Mouse (Mus musculus): ENCODE data around the gene Sh3bp5. TPM values are rescaled to one million over a fixed set of nuclear protein-coding genes. Genes with fewer than 3 reads are reported as not detected.
A peak's percentile ranks its signal among the peaks of the same experiment; 100 is the strongest.

Sh3bp5 gene
- total RNA-seq, 2 experiments from 2014 or later = 56.7 to 65.8 TPM

DNA sequence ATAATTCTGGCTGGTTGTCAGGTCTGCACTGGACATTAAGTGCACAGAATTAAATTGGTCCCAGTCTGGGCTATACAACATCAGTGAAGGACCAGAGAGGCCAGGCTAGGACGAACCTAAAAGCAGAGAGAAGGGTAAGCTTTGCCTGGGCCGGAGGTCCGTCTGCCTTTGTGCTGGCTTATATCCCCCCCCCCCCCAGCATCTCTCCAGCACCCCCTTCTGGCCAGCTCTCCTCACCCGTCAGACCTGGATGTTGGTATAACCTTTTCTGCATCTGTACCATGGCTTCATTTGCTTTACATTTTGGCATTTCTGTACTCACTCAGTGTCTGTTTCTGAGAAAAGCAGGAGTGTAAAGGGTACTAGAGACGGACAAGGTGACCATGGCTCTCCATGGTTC lies 110.3 kb downstream of the Sh3bp5 start:
- intact Hi-C loops (cut with DNase I) = no loop called here
- no peak for DNase-seq (ENCODE audit: low spot score in 2 of 2)

DNA sequence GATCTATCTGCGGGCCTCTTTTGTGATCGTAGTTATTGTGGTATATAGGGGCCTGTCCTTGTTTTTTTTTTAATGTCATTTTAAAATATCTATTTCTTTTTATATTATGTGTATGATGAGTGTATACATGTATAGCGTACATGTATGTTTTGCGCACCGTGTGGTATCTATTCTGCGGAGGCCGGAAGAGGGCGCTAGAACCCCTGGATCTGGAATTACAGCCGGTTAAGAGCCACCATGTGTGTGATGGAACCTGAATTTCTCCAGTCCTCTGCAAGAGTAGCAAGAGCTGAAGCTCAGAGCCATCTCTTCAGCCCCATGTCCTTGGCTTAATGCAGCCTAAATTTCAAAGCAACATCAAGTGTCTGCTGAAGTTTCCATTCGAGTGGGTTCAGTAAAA lies 111.0 kb downstream of the Sh3bp5 start:
- intact Hi-C loops (cut with DNase I) = loop anchor here (5.0 kb wide), 1 partner anchor 108 kb away; the partner anchor contains the start of genes Nisch and Sema3g

DNA sequence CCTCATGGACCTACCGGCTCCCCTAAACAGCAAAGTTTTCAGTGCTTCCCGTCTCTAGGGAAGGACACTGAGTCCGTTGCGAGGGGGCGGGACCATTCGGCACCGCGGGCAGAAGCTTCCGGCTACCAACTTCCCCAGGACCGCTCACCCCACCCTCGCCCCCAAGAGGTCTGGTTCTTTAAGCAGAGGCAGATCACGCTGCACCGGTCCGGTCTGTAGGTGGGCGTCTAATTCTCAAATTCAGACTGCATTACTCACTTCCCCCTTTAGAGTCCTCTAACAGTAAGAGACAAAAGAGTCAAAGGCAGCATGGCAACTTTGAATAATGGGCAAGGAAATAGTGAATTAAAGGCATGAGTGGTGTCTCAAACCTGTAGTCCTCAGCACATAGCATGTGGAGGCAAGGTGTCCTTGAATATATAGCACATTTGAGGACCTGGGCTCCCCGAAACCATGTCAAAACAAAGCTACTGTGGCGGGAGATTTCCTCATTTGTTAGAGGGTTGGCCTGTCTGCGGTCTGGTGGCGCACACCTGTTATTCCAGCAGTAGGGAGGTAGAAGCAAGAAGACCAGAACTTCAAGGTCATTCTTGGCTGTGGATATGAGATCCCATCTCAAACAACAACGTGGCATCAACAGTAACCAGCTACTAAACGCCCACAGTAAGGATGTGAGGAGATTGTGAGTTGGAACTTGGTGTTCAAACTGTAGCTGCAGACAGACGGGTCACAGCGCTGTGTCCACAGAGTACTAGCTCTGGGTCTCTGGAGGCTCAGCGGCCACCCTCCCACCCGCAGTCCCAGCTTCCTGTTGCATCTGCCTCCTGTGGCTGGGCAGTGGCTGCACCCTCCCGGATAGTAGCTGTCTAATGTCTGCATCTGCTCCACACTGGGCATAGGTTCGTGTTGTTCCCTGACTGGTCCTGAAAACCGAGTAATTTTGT lies 111.8 kb downstream of the Sh3bp5 start, which contains the start of gene Dnah1:
Gene Dnah1 (minus strand): TSS at position 48 of the 944 bp plus-strand sequence.
- DNase-seq (ENCODE audit: low spot score in 2 of 2) = peak; percentile 12 to 20
- intact Hi-C loops (cut with DNase I) = loop anchor here (5.0 kb wide), 1 partner anchor 107 kb away; the partner anchor contains the start of genes Nisch and Sema3g

More for the DNA sequence above, 111.0 kb downstream of the Sh3bp5 start:
- DNase-seq (ENCODE audit: low spot score in 2 of 2) = no peak

DNA sequence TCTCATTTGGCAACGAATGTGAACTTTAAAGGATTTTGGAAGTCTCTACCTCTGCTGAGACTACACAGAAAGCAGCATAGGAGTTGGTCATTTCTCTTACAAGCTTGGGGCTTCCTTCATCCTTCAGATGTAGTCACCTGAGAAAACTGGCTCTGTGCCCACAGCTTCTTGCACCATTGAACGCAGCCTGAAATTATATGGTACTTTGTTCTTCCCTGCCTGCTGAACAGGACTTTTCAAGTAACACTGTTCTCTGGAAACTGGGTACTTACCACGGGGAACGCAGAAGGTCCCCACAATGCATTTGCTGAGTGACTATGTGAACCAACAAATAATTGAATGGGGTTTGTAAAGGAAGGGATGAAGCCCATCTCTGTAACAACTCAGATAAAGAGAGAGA lies 112.7 kb downstream of the Sh3bp5 start:
- intact Hi-C loops (cut with DNase I) = loop anchor here (5.0 kb wide), 1 partner anchor 106 kb away; the partner anchor contains the start of genes Nisch and Sema3g
- DNase-seq (ENCODE audit: low spot score in 2 of 2) = no peak

DNA sequence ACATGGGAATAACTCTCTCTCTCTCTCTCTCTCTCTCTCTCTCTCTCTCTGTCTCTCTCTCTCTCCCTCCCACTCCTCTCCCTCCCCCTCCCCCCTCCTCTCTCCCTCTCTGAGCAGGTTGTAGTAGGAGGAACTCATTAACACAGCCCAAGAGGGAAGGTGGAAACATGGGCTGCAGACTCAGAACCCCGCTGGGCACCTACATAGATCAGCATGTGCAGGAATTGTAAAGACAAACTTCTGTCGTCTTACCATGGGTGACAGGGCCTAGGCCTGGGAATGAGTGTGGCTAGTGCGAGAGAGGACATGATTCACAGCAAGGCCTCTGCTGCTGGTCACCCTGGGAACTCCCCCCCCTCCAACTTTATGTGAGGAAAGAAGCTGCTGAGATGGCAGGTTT lies 113.7 kb downstream of the Sh3bp5 start:
- intact Hi-C loops (cut with DNase I) = loop anchor here (5.0 kb wide), 1 partner anchor 105 kb away; the partner anchor contains the start of genes Nisch and Sema3g
- DNase-seq (ENCODE audit: low spot score in 2 of 2) = peak in 1 of 2 experiments; percentile 9

DNA sequence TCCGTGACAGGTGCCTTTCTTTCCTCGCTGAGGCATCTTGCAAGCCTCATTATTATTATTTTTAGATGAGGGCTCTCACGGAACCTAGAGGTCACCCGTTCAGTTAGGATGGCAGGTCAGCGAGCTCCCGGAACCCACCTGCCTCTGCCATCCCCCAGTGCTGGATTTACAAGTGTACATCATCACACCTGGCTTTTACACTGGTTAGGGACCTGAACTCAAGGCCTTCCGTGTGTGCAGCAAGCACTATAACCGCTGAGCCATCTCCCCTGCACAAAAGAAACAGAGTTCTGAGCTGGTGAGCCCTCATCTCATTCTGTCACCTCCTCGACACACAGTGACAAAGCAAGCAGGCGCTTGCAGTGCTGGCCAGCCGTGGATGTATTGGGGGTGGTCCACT lies 114.7 kb downstream of the Sh3bp5 start:
- intact Hi-C loops (cut with DNase I) = loop anchor here (5.0 kb wide), 1 partner anchor 104 kb away; the partner anchor contains the start of genes Nisch and Sema3g
- no peak for DNase-seq (ENCODE audit: low spot score in 2 of 2)

DNA sequence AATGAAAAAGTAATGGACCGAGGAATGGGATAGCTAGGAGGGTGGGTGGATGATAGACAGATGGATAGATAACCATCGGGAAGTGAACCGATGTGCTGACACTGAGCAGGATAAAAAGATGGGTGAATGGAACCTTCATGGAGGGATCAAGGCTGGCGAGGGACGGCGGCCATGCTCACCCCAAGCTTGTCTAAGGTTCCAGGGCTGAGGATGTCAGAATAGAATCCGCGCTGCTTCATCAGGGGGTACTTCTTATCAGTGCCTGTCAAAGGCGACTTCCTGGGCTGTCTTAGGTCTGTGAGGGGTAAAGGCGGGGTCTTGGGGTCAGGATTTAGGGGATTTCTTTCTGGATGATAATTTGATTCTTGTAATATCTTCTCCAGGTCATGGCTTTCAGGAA lies 116.3 kb downstream of the Sh3bp5 start:
- no peak for DNase-seq (ENCODE audit: low spot score in 2 of 2)
- intact Hi-C loops (cut with DNase I) = loop anchor here (5.0 kb wide), 1 partner anchor 42 kb away; no protein-coding TSS in a partner anchor

DNA sequence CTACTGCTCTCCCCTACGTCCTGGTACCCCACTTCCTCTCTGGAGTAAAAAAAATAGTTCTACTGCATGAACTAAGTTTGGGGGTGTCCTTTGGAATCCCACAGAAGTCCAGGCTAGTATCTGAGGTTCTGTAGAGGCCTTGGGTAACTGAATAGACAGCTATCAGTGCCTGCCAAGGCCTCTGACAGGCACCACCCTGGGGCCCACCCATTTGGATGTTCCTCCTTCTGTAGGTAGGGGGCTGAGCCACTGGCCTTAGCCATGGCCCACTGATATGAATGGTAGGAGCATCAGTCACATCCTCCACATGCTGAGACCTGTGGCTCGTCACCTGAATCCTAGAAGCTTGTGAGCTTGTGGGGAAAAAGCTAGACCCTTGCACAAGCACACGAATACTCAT lies 118.1 kb downstream of the Sh3bp5 start:
- no peak for DNase-seq (ENCODE audit: low spot score in 2 of 2)
- intact Hi-C loops (cut with DNase I) = loop anchor here (5.0 kb wide), 1 partner anchor 40 kb away; no protein-coding TSS in a partner anchor

DNA sequence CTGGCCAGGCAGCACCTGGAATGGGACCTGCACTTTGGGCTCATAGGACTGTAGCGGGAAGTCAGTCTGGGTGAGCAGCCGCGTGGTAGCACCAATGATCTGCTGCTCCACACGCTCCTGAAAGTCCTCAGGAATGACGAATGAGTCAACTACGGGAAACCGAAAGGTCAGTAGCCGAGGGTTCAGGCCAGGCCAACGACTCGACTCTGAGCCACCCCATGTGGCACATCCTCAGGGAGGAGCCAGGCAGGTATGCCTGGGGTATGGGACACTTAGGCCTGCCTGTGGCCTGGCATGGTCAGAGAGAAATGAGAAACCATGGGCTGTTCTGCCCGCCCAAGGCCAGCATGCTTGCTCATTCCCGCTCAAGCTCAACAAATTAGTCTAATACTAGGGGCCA lies 119.3 kb downstream of the Sh3bp5 start:
- intact Hi-C loops (cut with DNase I) = loop anchor here (5.0 kb wide), 1 partner anchor 39 kb away; no protein-coding TSS in a partner anchor
- no peak for DNase-seq (ENCODE audit: low spot score in 2 of 2)

DNA sequence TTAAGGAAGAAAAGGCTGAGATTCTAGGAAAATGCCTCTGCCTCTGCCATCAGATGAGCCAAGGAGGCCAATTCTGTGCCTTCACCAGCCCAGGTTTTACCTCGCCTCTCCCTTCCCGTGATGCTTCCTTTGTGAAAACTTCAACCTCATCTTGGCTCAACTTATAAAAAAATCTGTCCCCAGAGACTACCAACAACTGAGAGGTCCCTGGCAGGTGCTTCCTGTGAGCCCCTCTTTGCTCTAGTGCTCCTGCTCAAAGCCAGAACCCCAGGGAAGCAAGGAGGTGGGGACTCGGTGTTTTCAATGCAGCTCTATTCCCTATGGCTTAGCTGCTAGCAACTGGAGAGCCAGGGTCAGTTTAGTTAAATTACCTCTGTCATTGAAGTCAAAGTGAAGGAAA lies 122.7 kb downstream of the Sh3bp5 start:
- intact Hi-C loops (cut with DNase I) = no loop called here
- no peak for DNase-seq (ENCODE audit: low spot score in 2 of 2)

Other genes starting within 250 kb of the Sh3bp5 start
- 10 to 100 TPM; 65.9 to 79.1 TPM for gene Tnnc1, start 227.8 kb downstream of the Sh3bp5 start, total RNA-seq (2021)
- 100 to 1,000 TPM; 375 to 386 TPM for gene Nisch, start 219.1 kb downstream of the Sh3bp5 start, total RNA-seq (2021)
- gene Sema3g, start 218.2 kb downstream of the Sh3bp5 start, total RNA-seq (2021) = 1 to 10 TPM; 4.9 to 5.5 TPM
- gene Phf7, start 184.8 kb downstream of the Sh3bp5 start, total RNA-seq (2021) = 1 to 10 TPM; 3.2 to 4.2 TPM
- 100 to 1,000 TPM; 138 to 146 TPM for gene Bap1, start 184.6 kb downstream of the Sh3bp5 start, total RNA-seq (2021)
- gene Dnah1, start 112.2 kb downstream of the Sh3bp5 start, total RNA-seq (2021) = 1 to 10 TPM; 4.1 to 4.7 TPM
- 10 to 100 TPM; 35.6 to 37.2 TPM for gene Capn7, start 99.4 kb downstream of the Sh3bp5 start, total RNA-seq (2021)
- 10 to 100 TPM; 11.6 to 15.9 TPM for gene Eaf1, start 58.3 kb upstream of the Sh3bp5 start, total RNA-seq (2021)
- gene Mettl6, start 59.0 kb upstream of the Sh3bp5 start, total RNA-seq (2021) = 10 to 100 TPM; 25.0 to 38.7 TPM
- 1 to 10 TPM; 1.7 TPM for gene Colq, start 155.3 kb upstream of the Sh3bp5 start, total RNA-seq (2021)
- gene Gm49387, start 204.8 kb upstream of the Sh3bp5 start, total RNA-seq (2021) = under 1 TPM in 1 of 2 experiments, not detected in 1; 0.98 TPM
- gene Btd, start 204.9 kb upstream of the Sh3bp5 start, total RNA-seq (2021) = 1 to 10 TPM; 7.7 to 8.8 TPM
- 1 to 10 TPM; 7.8 TPM for gene Hacl1, start 205.2 kb upstream of the Sh3bp5 start, total RNA-seq (2021)